Mouse (Mus musculus): ENCODE measurements around the gene Atp8a2. TPM values are rescaled to one million over a fixed set of nuclear protein-coding genes. Genes with fewer than 3 reads are reported as not detected.
"Not testable (repeated sequence)": the region's sequence is repeated elsewhere in the genome, so short reads cannot be mapped to it uniquely, and the experiment has no call there.

Atp8a2 gene
- total RNA-seq, 4 experiments from 2014 or later: 4.8 to 11.0 (median 9.3) TPM

- peak; percentile 30 for DNase-seq (ENCODE audit: low spot score)
Measured at GRCm38 (mm10) chr14:60026647-60027046, 170.3 kb downstream of the Atp8a2 start.

- DNase-seq (ENCODE audit: low spot score): peak; percentile 54
Measured at GRCm38 (mm10) chr14:60015891-60016290, 181.1 kb downstream of the Atp8a2 start.

GRCm38 (mm10) chr14:60001801-60002200 is 195.2 kb downstream of the Atp8a2 start:
- no peak for DNase-seq (ENCODE audit: low spot score)

GRCm38 (mm10) chr14:59988860-59989259 is 208.1 kb downstream of the Atp8a2 start:
- DNase-seq (ENCODE audit: low spot score): no peak

GRCm38 (mm10) chr14:59987975-59988374 is 209.0 kb downstream of the Atp8a2 start:
- no peak for DNase-seq (ENCODE audit: low spot score)

GRCm38 (mm10) chr14:59978007-59978406 is 219.0 kb downstream of the Atp8a2 start:
- DNase-seq (ENCODE audit: low spot score): no peak

- no peak for DNase-seq (ENCODE audit: low spot score)
Measured at GRCm38 (mm10) chr14:59971221-59971730, 225.7 kb downstream of the Atp8a2 start.

GRCm38 (mm10) chr14:59969485-59970134 is 227.4 kb downstream of the Atp8a2 start:
- DNase-seq (ENCODE audit: low spot score): no peak

GRCm38 (mm10) chr14:59967847-59968550 is 229.0 kb downstream of the Atp8a2 start:
- DNase-seq (ENCODE audit: low spot score): no peak

GRCm38 (mm10) chr14:59966981-59967380 is 230.0 kb downstream of the Atp8a2 start:
- DNase-seq (ENCODE audit: low spot score): no peak

- DNase-seq (ENCODE audit: low spot score): no peak
Measured at GRCm38 (mm10) chr14:59964569-59964968, 232.4 kb downstream of the Atp8a2 start.

- DNase-seq (ENCODE audit: low spot score): no peak
Measured at GRCm38 (mm10) chr14:59960961-59961360, 236.0 kb downstream of the Atp8a2 start.

GRCm38 (mm10) chr14:59960214-59960890 is 236.6 kb downstream of the Atp8a2 start:
- no peak for DNase-seq (ENCODE audit: low spot score)

GRCm38 (mm10) chr14:59959723-59960122 is 237.3 kb downstream of the Atp8a2 start:
- no peak for DNase-seq (ENCODE audit: low spot score)

- DNase-seq (ENCODE audit: low spot score): no peak
Measured at GRCm38 (mm10) chr14:59949983-59950382, 247.0 kb downstream of the Atp8a2 start.

GRCm38 (mm10) chr14:59942864-59943611 is 253.9 kb downstream of the Atp8a2 start:
- peak; percentile 70 for DNase-seq (ENCODE audit: low spot score)

- peak; percentile 3 for DNase-seq (ENCODE audit: low spot score)
Measured at GRCm38 (mm10) chr14:59942199-59942598, 254.8 kb downstream of the Atp8a2 start.

GRCm38 (mm10) chr14:59932355-59932754 is 264.6 kb downstream of the Atp8a2 start:
- DNase-seq (ENCODE audit: low spot score): no peak

GRCm38 (mm10) chr14:59931412-59932058 is 265.4 kb downstream of the Atp8a2 start:
- DNase-seq (ENCODE audit: low spot score): no peak

GRCm38 (mm10) chr14:59929190-59929589 is 267.8 kb downstream of the Atp8a2 start:
- DNase-seq (ENCODE audit: low spot score): not testable (repeated sequence)

GRCm38 (mm10) chr14:59928781-59929180 is 268.2 kb downstream of the Atp8a2 start:
- no peak for DNase-seq (ENCODE audit: low spot score)

Data from heart, adult 8-10 months (tissue).